ENCODE assay signal across 8 mouse cellular contexts in the genomic region with DNA sequence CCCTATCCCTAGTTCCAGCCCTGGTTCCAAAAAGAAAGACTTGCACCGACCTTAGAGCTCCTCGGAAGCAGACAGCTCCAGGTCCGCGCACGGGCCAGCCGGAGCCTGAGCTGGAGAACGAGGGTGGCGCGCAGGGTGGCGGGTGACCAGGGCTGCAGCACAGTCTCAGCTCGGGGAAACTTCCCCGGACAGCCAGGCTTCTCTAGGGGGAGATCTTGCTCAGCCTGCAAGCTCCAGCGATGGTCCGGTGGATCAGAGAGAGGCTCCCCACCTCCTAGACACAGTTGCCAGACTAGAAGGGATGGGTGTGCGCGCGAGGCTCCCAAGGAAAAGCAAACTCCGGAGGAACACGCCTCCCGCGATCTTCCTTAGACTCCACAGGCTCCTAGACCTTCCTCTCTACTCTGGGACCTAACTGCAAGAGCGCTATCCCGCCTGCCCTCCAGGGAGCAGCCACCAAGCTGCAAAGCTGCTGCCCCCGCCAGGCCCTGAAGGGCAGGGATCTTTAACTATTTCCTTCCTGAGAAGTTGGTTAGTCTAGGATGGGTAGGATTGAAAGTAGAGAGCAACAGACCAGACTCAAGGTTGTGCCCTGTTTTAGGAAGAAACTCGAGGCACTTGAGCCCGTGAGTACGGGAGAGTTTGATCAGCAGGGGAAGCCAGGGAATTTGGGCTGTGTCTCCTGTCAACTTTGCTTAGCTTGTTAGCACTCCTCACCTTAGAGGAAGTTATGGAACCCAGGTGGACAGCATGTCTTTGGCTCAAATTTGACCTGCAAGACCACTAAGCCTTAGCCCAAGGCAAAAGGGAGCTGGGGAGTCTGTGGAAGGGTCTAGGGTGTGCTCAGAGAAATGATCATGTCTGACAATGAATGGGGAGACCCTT. TPM values are rescaled to one million over a fixed set of nuclear protein-coding genes. Genes with fewer than 3 reads are reported as not detected.
DNase-seq lines count a peak whose midpoint lies in the region; ATAC-seq and TF ChIP-seq lines count a peak whose summit lies in the region.

A gene (minus strand): TSS at position 419 of the 885 bp plus-strand sequence.

- peak; percentile 89 for ATAC-seq in forebrain, postnatal 0 days
- peak; percentile 30 to 71 for ATAC-seq in hematopoietic stem cell, adult 5-6 weeks (replicated peaks in 1 of 2; ENCODE audit: insufficient read depth in 1 of 2, low FRiP score in 2 of 2, low TSS enrichment in 1 of 2, low read depth in 1 of 2, poor library complexity in 2 of 2, severe bottlenecking in 2 of 2)

- H3K36me3 ChIP-seq in ES-Bruce4 (ENCODE audit: control insufficient read depth, insufficient read depth, low read length, poor library complexity, severe bottlenecking), result no peaks in the 10 kb centered on the region
- H3K36me3 ChIP-seq in forebrain, postnatal 0 days (ENCODE audit: insufficient read depth), result no peaks in the 10 kb centered on the region
- no peaks in the 10 kb centered on the region for H3K36me3 ChIP-seq in thymus, adult 2 months (ENCODE audit: control insufficient read depth, insufficient read depth, low read length)

- H3K9ac ChIP-seq in ES-Bruce4 (ENCODE audit: low read depth, poor library complexity, severe bottlenecking), result peak within 1 kb of the TSS; percentile 60
- peak within 1 kb of the TSS; percentile 51 for H3K9ac ChIP-seq in forebrain, postnatal 0 days

- DNase-seq in adrenal gland, postnatal 14 days, result peak; percentile 83
- peak; percentile 21 for DNase-seq in forebrain, postnatal 0 days
- DNase-seq in layer of hippocampus, postnatal 14 days (ENCODE audit: low spot score in 2 of 2), result peak; percentile 20 to 24
- DNase-seq in lung, postnatal 25 days (ENCODE audit: low spot score), result peak; percentile 54
- peak; percentile 29 for DNase-seq in right cerebral cortex, postnatal 14 days
- DNase-seq in thymus, adult 2 months, result no peak

- H3K4me2 ChIP-seq in forebrain, postnatal 0 days (ENCODE audit: low read depth), result peak within 1 kb of the TSS; percentile 78

- no peak for TF ChIP-seq EP300 in ES-Bruce4 (IDR thresholded peaks at IDR 0.05; ENCODE audit: insufficient read depth, low read depth, low read length)

- TF ChIP-seq POLR2A in ES-Bruce4 (IDR thresholded peaks at IDR 0.05; ENCODE audit: insufficient read depth, low read length), result no peak
- no peak for TF ChIP-seq POLR2A in thymus, adult 2 months (IDR thresholded peaks at IDR 0.05; ENCODE audit: control insufficient read depth, extremely low read depth, insufficient read depth, low read length, poor library complexity)

- peaks cover 4% of the 10 kb centered on the region; the same call in 1 of the 2 replicates for H3K27me3 ChIP-seq in ES-Bruce4 (ENCODE audit: control insufficient read depth, insufficient read depth, low read length, poor library complexity, severe bottlenecking)
- H3K27me3 ChIP-seq in forebrain, postnatal 0 days (ENCODE audit: insufficient read depth, low read length), result no peaks in the 10 kb centered on the region
- H3K27me3 ChIP-seq in thymus, adult 2 months (ENCODE audit: control insufficient read depth, insufficient read depth, low read length), result no peaks in the 10 kb centered on the region

- no peak within 1 kb of the TSS for H3K27ac ChIP-seq in ES-Bruce4 (ENCODE audit: insufficient read depth, low read length)
- H3K27ac ChIP-seq in forebrain, postnatal 0 days (ENCODE audit: low read depth, low read length), result no peak within 1 kb of the TSS; the same call in 1 of the 2 replicates
- no peak within 1 kb of the TSS for H3K27ac ChIP-seq in thymus, adult 2 months (ENCODE audit: control insufficient read depth, insufficient read depth, low read length)

- peaks cover 3% of the 10 kb centered on the region for H3K4me1 ChIP-seq in ES-Bruce4 (ENCODE audit: control insufficient read depth, insufficient read depth, low read length)
- H3K4me1 ChIP-seq in forebrain, postnatal 0 days (ENCODE audit: insufficient read depth), result 0 out of 2 replicates have a peak, but pooled peaks cover 4% of the 10 kb centered on the region
- no peaks in the 10 kb centered on the region for H3K4me1 ChIP-seq in thymus, adult 2 months (replicated peaks; ENCODE audit: control insufficient read depth, insufficient read depth, low read length)

- no peaks in the 10 kb centered on the region for H3K9me3 ChIP-seq in ES-Bruce4 (replicated peaks; ENCODE audit: control insufficient read depth, insufficient read depth, low read length, poor library complexity, severe bottlenecking)
- no peaks in the 10 kb centered on the region for H3K9me3 ChIP-seq in forebrain, postnatal 0 days (ENCODE audit: low read length)

- WGBS in forebrain, postnatal 0 days, result 3% methylated on average over 27 of the region's 27 CpGs
- 8% methylated on average over 27 of the region's 27 CpGs for WGBS in thymus, adult 2 months

- peak within 1 kb of the TSS; percentile 37 for H3K4me3 ChIP-seq in ES-Bruce4 (ENCODE audit: low read depth, low read length)
- peak within 1 kb of the TSS; percentile 42 for H3K4me3 ChIP-seq in forebrain, postnatal 0 days (ENCODE audit: low read depth, low read length)
- H3K4me3 ChIP-seq in thymus, adult 2 months (ENCODE audit: control insufficient read depth, insufficient read depth, low read length), result no peak within 1 kb of the TSS; the same call in 1 of the 2 replicates

- peak; percentile 10 for TF ChIP-seq CTCF in ES-Bruce4 (IDR thresholded peaks at IDR 0.05; ENCODE audit: low read depth, low read length)
- peak; percentile 2; the same call in 1 of the 2 replicates for TF ChIP-seq CTCF in forebrain, postnatal 0 days (IDR thresholded peaks at IDR 0.05; ENCODE audit: low read depth)
- no peak for TF ChIP-seq CTCF in thymus, adult 2 months (IDR thresholded peaks at IDR 0.05; ENCODE audit: borderline replicate concordance, control insufficient read depth, extremely low read depth, insufficient read depth, low read length, poor library complexity)

RNA-seq across cellular contexts. Expression of the gene that starts here (rescaled TPM):
- polyA plus RNA-seq in ES-Bruce4 (2011; ENCODE audit: insufficient read depth, insufficient read length, low read depth, missing spikeins), result 0.34 and 0.37 TPM in 2 replicates
- 25.9 and 27.8 TPM in 2 replicates for total RNA-seq in adrenal gland, postnatal 14 days (2021)
- total RNA-seq in forebrain, postnatal 0 days (2014; rRNA removed), result 3.1 and 3.8 TPM in 2 replicates
- polyA plus RNA-seq in forebrain, postnatal 0 days (2015; fragmentation: Nextera tagmentation; extraction: Ambion mirVana), result 3.4 and 3.5 TPM in 2 replicates
- 0.15 and 0.19 TPM in 2 replicates for total RNA-seq in hematopoietic stem cell, adult 5-6 weeks (2017)
- 1 to 10 TPM; 5.1 to 6.5 TPM for total RNA-seq in layer of hippocampus, postnatal 14 days (2021)
- polyA plus RNA-seq in thymus, adult 2 months (2012; rRNA removed), result 2.1 and 3.3 TPM in 2 replicates

Comparison
In these comparisons a context has a peak if more than half of its experiments do, and no peak if none do; other contexts are left out.
1. Peak in ATAC-seq in hematopoietic stem cell, adult 5-6 weeks; RNA of the gene not detected or under 1 TPM.